Mouse (Mus musculus) macrophage (primary cell): Measurements from ENCODE around the gene Stambpl1. TPM values are rescaled to one million over a fixed set of nuclear protein-coding genes. Genes with fewer than 3 reads are reported as not detected.
"Not testable (repeated sequence)": the region's sequence is repeated elsewhere in the genome, so short reads cannot be mapped to it uniquely, and the experiment has no call there.

ENCODE experiments used
- H3K27ac ChIP-seq: fragments of 350-480 bp; formaldehyde crosslinking; 2 replicates; pipeline ENCODE4 v1.9.0; 2021
- H3K36me3 ChIP-seq: fragments of 350-480 bp; formaldehyde crosslinking; 2 replicates; pipeline ENCODE4 v1.9.0; 2021; ENCODE audit errors: inconsistent target
- H3K4me3 ChIP-seq: fragments of 350-480 bp; formaldehyde crosslinking; 2 replicates; pipeline ENCODE4 v1.9.0; 2021; ENCODE audit errors: inconsistent target
- H3K79me2 ChIP-seq: fragments of 350-480 bp; formaldehyde crosslinking; 2 replicates; pipeline ENCODE4 v1.9.0; 2021; ENCODE audit errors: inconsistent target
- WGBS: methylation state at CpG from one replicate; pipeline ENCODE4 v1.1.7; 2026; ENCODE audit warnings: inconsistent platforms; ENCODE audit not compliant: missing documents; 5-methylcytosine and 5-hydroxymethylcytosine counted together
- polyA plus RNA-seq: library from polyadenylated mRNA; stranded (reverse); fragments of 250-400 nt; gene quantifications from 3 replicates; pipeline ENCODE4 v1.2.4, GENCODE M21; 2018; ENCODE audit warnings: inconsistent platforms

Gene Stambpl1
- polyA plus RNA-seq, 1 experiment from 2014 or later, result 22.2 TPM

DNA sequence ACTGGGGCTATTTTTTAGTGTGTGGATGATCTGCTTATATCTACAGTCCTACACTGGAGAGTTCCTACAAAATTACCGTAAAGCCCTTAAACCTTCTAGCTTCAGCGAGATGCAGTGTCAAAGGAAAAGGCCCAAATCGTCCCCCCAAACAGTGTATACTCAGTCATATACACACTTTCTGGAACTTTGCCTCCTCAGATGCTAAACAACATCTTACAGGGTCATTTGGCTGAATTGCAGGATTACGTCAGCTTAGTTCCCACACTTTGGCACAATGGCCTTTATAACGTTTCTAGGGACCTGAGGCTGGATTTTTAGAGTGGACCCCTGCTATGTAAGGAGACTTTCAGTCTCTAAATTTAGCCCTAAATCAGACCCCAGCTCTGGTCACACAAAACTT lies 9.5 kb upstream of the Stambpl1 start:
- Histone ChIP-seq H3K4me3 (no peak overlapping the region), H3K27ac (no peak overlapping the region), H3K36me3 (no peaks in the 10 kb centered on the region), H3K79me2 (no peaks in the 10 kb centered on the region)
- WGBS, result 91% methylated on average over 5 of the region's 5 CpGs

DNA sequence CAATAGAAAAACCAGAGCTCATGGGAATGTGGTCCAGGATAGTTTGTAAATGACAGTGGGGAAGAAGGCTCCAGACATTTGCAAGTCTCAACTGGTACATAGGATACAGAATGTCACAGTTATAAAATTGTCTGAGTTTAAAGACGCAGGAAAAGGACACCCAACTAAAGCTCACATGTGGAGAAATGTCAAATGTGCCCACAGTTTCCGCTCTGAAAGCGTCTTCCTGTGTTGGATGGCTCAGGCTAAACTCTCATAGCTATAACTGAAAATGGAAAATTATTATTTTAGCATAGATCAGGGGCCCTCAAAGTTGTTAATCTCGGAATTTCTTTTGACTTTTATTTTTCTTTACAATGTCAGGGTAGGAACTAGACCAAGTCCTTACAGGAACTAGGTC lies 5.2 kb upstream of the Stambpl1 start:
- H3K27ac ChIP-seq, result no peak overlapping the region
- H3K36me3 ChIP-seq, result no peaks in the 10 kb centered on the region
- no peak overlapping the region for H3K4me3 ChIP-seq
- H3K79me2 ChIP-seq, result no peaks in the 10 kb centered on the region
- WGBS, result 86% methylated on average over 4 of the region's 4 CpGs

DNA sequence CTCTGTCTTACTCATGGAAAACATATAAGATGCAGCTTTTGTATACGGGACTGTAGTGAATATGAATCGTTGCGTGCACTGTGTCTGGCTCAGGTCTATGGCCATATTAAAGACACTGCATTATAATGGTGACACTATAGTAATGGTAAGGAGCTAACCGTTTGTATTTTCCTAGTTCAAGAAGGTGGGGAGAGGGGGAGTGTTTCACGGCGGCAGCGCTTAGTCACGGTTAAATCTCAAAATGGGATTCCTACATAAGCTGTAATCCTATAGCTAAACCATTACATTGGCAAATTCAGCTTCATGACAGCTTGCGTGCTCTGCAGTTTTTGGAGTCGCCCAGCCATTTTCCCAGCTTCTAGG lies 403 bp upstream of the Stambpl1 start:
- Histone ChIP-seq H3K27ac (no peak overlapping the region), H3K4me3 (peak overlapping the region; percentile 91; the same call in 1 of the 2 replicates), H3K36me3 (no peaks in the 10 kb centered on the region), H3K79me2 (peaks cover 41% of the 10 kb centered on the region)
- 68% methylated on average over 10 of the region's 10 CpGs for WGBS

- Histone ChIP-seq H3K79me2 (peaks cover 57% of the 10 kb centered on the region), H3K36me3 (no peaks in the 10 kb centered on the region), H3K27ac (peak overlapping the region; percentile 82), H3K4me3 (peak overlapping the region; percentile 91)
- under 1% methylated on average over 9 of the region's 9 CpGs for WGBS
These were observed 1.1 kb downstream of the Stambpl1 start for GRCm38 (mm10) chr19:34193149-34193548.

DNA sequence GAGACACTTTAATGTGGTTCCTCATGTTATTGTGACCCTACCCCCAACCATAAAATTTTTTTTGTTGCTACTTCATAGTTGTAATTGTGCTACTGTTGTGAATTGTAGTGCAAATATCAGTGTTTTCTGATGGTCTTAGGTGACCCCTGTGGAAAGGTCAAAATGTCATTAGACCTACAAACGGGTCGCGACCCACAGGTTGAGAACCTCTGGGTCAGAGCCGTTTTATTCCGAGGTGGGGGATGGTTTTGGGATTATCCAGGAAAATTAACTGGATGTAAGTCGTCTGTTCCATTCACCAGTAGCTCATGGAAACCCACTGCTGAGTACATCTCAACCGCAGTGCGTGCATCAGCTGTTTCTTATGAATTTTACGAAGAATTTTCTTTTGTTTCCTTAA lies 1.7 kb downstream of the Stambpl1 start:
- peak overlapping the region; percentile 82 for H3K27ac ChIP-seq
- WGBS, result 65% methylated on average over 9 of the region's 9 CpGs
- no peaks in the 10 kb centered on the region for H3K36me3 ChIP-seq
- peak overlapping the region; percentile 91 for H3K4me3 ChIP-seq
- peaks cover 62% of the 10 kb centered on the region for H3K79me2 ChIP-seq

GRCm38 (mm10) chr19:34194132-34194745 lies 2.2 kb downstream of the Stambpl1 start:
- peak overlapping the region; percentile 82 for H3K27ac ChIP-seq
- H3K4me3 ChIP-seq, result peak overlapping the region; percentile 91
- no peaks in the 10 kb centered on the region for H3K36me3 ChIP-seq
- 84% methylated on average over 6 of the region's 6 CpGs for WGBS
- H3K79me2 ChIP-seq, result peaks cover 68% of the 10 kb centered on the region

GRCm38 (mm10) chr19:34195031-34195430 lies 3.0 kb downstream of the Stambpl1 start:
- Histone ChIP-seq H3K79me2 (peaks cover 75% of the 10 kb centered on the region), H3K27ac (peak overlapping the region; percentile 82), H3K36me3 (no peaks in the 10 kb centered on the region), H3K4me3 (no peak overlapping the region)
- 44% methylated on average over 2 of the region's 2 CpGs for WGBS

DNA sequence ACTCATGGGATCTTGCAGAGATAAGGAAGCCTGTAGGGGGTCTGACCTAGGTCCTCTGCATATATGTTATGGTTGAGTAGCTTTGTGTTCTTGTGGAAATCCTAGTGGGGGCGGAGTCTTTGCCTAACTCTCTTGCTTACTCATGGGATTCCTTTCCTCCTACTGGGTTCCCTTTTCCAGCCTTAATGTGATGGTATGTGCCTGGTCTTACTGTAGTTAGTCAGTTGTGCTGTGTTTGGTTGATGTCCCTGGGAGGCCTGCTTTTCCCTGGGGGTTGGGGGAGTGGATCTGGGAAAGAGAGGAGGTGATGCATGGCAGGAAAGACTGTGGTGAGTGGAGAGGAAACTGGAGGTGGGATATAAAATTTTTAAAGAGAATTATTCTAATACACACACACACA lies 6.0 kb downstream of the Stambpl1 start:
- H3K4me3 ChIP-seq, result no peak overlapping the region
- H3K79me2 ChIP-seq, result peaks cover 100% of the 10 kb centered on the region
- H3K36me3 ChIP-seq, result no peaks in the 10 kb centered on the region
- 100% methylated on average over 1 of the region's 1 CpGs for WGBS
- peak overlapping the region; percentile 68 for H3K27ac ChIP-seq

DNA sequence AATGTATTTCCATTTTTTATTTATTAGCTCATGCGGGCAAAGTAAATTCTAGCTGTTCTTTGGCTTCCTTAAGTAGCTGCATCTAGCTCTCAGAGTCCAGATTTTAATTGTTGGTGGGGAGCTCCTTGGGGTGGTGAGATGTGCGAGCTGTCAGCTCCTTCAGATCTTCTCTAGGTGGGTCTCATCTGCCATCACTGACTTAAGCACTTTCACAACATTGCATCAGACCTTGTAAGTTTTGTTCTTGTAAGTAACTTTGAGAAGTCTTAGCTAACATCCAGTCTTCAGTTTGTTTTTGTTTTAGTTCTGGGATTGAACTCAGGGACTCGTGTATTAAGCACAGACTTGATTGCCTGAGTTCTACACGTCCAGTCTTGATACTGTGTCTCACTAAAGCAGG lies 6.9 kb downstream of the Stambpl1 start:
- no peaks in the 10 kb centered on the region for H3K36me3 ChIP-seq
- 81% methylated on average over 4 of the region's 4 CpGs for WGBS
- H3K4me3 ChIP-seq, result no peak overlapping the region
- peaks cover 100% of the 10 kb centered on the region for H3K79me2 ChIP-seq
- H3K27ac ChIP-seq, result peak overlapping the region; percentile 68

- H3K4me3 ChIP-seq, result no peak overlapping the region
- 25% methylated on average over 2 of the region's 2 CpGs for WGBS
- H3K27ac ChIP-seq, result peak overlapping the region; percentile 68
- H3K36me3 ChIP-seq, result no peaks in the 10 kb centered on the region
- peaks cover 100% of the 10 kb centered on the region for H3K79me2 ChIP-seq
These were observed 7.5 kb downstream of the Stambpl1 start for GRCm38 (mm10) chr19:34199488-34199887.

- Histone ChIP-seq H3K36me3 (no peaks in the 10 kb centered on the region), H3K27ac (no peak overlapping the region), H3K79me2 (peaks cover 94% of the 10 kb centered on the region), H3K4me3 (no peak overlapping the region)
- 95% methylated on average over 2 of the region's 2 CpGs for WGBS
These were observed 10.6 kb downstream of the Stambpl1 start for GRCm38 (mm10) chr19:34202668-34203067.

- H3K36me3 ChIP-seq, H3K4me3 ChIP-seq: not testable (repeated sequence)
- Histone ChIP-seq H3K27ac (peak overlapping the region; percentile 55; the same call in 1 of the 2 replicates), H3K79me2 (peaks cover 94% of the 10 kb centered on the region)
- WGBS, result no CpG with 5 or more reads among the region's 4 CpGs
These were observed 14.1 kb downstream of the Stambpl1 start for GRCm38 (mm10) chr19:34206128-34206527.

DNA sequence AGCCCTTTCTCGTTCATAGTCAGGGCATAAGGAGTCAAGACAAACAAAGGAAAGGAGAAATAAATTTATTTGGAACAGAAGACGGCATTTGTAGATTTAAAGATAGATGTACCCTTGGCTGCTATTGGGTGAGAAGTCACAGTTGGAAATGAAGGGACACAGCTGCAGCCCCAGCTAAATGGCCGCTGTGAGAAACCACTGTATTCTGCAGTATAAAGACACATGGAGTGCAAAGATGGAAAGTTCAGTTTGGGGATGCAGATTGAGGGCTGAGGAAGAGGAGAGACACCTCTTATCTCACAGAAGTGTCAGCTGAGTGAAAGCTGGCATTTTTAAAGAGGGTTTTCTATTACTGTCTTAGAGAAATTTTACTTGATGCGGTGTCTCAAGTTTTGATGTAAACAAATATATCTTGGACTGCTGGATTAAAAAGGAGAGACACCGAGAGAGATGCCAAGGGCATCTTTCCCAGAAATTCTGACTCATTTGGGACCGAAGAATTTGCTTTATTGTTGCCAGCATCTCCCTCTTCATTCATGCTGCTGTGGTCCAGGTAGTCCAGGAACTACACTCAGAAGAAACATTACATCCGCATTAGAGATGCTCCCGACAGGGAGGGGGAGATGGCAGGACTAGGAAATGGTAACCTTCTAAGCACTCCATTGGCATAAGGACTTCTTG lies 14.9 kb downstream of the Stambpl1 start:
- 86% methylated on average over 8 of the region's 8 CpGs for WGBS

DNA sequence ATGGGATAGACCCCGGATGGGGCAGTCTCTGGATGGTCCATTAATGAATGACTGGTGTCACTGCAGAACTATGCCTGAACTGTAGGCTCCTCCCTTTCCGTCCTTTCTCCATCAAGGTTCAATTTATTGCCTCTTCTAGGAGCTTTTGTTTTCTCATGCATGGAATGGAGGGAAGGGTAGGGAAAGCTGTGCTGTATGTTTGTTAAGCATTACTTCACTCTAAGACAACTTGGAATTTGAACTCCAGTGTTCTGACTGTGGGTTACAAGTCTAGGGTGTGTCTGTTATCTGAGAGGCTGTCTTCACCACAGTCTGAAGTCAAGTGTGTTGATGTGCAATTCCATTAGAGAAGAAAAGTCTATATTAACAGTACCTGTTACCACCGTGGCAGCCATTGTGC lies 17.0 kb downstream of the Stambpl1 start:
- WGBS, result 93% methylated on average over 3 of the region's 3 CpGs
- Histone ChIP-seq H3K4me3 (no peak overlapping the region), H3K27ac (no peak overlapping the region), H3K79me2 (peaks cover 93% of the 10 kb centered on the region), H3K36me3 (no peaks in the 10 kb centered on the region)

More for the DNA sequence above, 14.9 kb downstream of the Stambpl1 start:
- no peak overlapping the region for H3K27ac ChIP-seq
- no peaks in the 10 kb centered on the region for H3K36me3 ChIP-seq
- peaks cover 93% of the 10 kb centered on the region for H3K79me2 ChIP-seq
- no peak overlapping the region for H3K4me3 ChIP-seq

GRCm38 (mm10) chr19:34209930-34210581 lies 18.0 kb downstream of the Stambpl1 start:
- Histone ChIP-seq H3K27ac (no peak overlapping the region), H3K79me2 (peaks cover 93% of the 10 kb centered on the region), H3K4me3 (no peak overlapping the region), H3K36me3 (no peaks in the 10 kb centered on the region)
- WGBS, result 96% methylated on average over 8 of the region's 8 CpGs
